Mouse (Mus musculus) lung, postnatal 10 days (tissue): ENCODE results near the gene Rpl27a.

Experiments
- DNase-seq: peaks from one replicate; pipeline ENCODE4 v3.0.0; 2021

The Rpl27a gene

DNA sequence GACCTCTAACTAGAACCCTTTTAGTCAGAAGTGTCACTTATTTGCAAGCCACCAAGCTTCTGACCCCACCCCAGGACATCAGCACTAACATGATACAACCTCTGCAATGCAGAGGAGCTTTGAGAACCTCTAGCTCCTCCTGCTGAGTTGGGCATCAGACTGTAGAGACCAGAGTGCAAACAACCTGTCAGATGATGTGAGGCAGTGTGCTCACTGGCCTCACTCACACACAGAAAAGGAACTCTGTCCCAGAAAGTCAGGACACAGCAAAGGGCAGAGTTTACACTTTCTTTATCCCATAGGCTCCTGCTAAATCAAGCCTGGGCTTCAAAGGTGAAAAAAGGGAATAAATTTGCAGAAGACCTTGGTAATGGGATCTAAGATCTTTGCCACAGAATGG, 47.4 kb downstream of the Rpl27a start:
- no peak for DNase-seq

GRCm38 (mm10) chr7:109566841-109567768, 48.2 kb downstream of the Rpl27a start:
- no peak for DNase-seq

DNA sequence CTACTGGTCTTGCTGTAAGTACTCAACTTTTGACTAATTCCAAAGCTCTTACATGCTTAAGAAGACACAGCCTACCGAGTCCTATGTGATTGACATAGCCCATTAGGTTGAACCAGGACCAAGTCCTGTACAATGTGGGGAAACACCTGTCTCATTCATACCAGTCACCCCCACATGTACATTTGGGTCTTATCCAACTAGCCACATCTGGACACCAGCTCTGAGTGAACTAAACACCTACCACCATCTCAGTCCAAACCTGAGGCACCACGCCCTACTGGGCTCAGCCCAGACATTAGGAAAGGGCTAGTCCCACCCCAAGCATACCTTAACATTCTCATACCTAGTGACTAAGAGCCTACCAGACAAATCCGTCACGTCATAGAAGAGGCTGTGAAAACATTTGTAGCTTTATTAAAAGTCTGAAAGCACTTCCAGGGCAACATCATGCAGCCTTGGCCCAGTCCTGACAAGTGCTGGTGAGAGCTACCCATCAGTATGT, 49.5 kb downstream of the Rpl27a start:
- no peak for DNase-seq
